Mouse (Mus musculus): ENCODE measurements around the gene Eya2.
"Not testable (repeated sequence)": the region's sequence is repeated elsewhere in the genome, so short reads cannot be mapped to it uniquely, and the experiment has no call there.

The Eya2 gene

GRCm38 (mm10) chr2:165594907-165595675 is at the start of gene Eya2:
Gene Eya2, plus strand, starts transcription at chr2:165595032.
- DNase-seq, result no peak

- no peak for DNase-seq
Observed at GRCm38 (mm10) chr2:165545687-165546086, 49.1 kb upstream of the Eya2 start.

GRCm38 (mm10) chr2:165546341-165546740 is 48.5 kb upstream of the Eya2 start:
- no peak for DNase-seq

- DNase-seq, result peak; percentile 59
Observed at GRCm38 (mm10) chr2:165547410-165547809, 47.4 kb upstream of the Eya2 start.

GRCm38 (mm10) chr2:165548627-165549026 is 46.2 kb upstream of the Eya2 start:
- no peak for DNase-seq

- not testable (repeated sequence) for DNase-seq
Observed at GRCm38 (mm10) chr2:165550410-165550809, 44.4 kb upstream of the Eya2 start.

- no peak for DNase-seq
Observed at GRCm38 (mm10) chr2:165554066-165554465, 40.8 kb upstream of the Eya2 start.

- peak; percentile 28 for DNase-seq
Observed at GRCm38 (mm10) chr2:165557278-165557677, 37.6 kb upstream of the Eya2 start.

GRCm38 (mm10) chr2:165558916-165559315 is 35.9 kb upstream of the Eya2 start:
- DNase-seq, result no peak

GRCm38 (mm10) chr2:165559506-165560235 is 35.2 kb upstream of the Eya2 start:
- DNase-seq, result no peak

- no peak for DNase-seq
Observed at GRCm38 (mm10) chr2:165561861-165562260, 33.0 kb upstream of the Eya2 start.

- DNase-seq, result peak; percentile 18
Observed at GRCm38 (mm10) chr2:165563298-165564058, 31.4 kb upstream of the Eya2 start.

- no peak for DNase-seq
Observed at GRCm38 (mm10) chr2:165564101-165564500, 30.7 kb upstream of the Eya2 start.

GRCm38 (mm10) chr2:165564620-165565019 is 30.2 kb upstream of the Eya2 start:
- DNase-seq, result no peak

- DNase-seq, result no peak
Observed at GRCm38 (mm10) chr2:165566898-165567297, 27.9 kb upstream of the Eya2 start.

GRCm38 (mm10) chr2:165567820-165568219 is 27.0 kb upstream of the Eya2 start:
- no peak for DNase-seq

- no peak for DNase-seq
Observed at GRCm38 (mm10) chr2:165568911-165569310, 25.9 kb upstream of the Eya2 start.

GRCm38 (mm10) chr2:165571216-165571778 is 23.5 kb upstream of the Eya2 start:
- DNase-seq, result no peak

- no peak for DNase-seq
Observed at GRCm38 (mm10) chr2:165583044-165583443, 11.8 kb upstream of the Eya2 start.

- no peak for DNase-seq
Observed at GRCm38 (mm10) chr2:165583518-165583917, 11.3 kb upstream of the Eya2 start.

GRCm38 (mm10) chr2:165584563-165584962 is 10.3 kb upstream of the Eya2 start:
- DNase-seq, result no peak

- no peak for DNase-seq
Observed at GRCm38 (mm10) chr2:165590742-165591141, 4.1 kb upstream of the Eya2 start.

GRCm38 (mm10) chr2:165593763-165594162 is 1.1 kb upstream of the Eya2 start:
- no peak for DNase-seq
